ENCODE assay signal across 13 mouse cellular contexts in the genomic region with DNA sequence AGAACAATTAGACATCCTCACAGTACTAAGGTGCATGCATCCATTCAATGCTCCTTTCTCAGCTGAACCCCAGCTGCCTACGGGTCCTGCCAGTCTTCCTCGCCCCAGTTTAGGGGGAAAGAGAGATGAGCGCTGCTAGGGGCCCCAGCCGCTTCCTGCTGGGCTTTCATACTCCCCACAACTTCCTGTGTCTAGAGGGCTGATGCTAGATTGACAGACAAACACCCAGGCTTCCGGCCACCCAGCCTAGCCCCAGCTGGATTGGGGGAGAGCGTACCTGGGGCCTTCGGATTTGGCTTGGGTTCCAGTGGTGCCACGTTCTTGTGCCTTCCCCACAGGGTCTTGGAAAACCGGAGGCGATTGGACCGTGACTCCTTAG. TPM values are rescaled to one million over a fixed set of nuclear protein-coding genes. Genes with fewer than 3 reads are reported as not detected.
A peak's percentile ranks its signal among the peaks of the same experiment; 100 is the strongest.
DNase-seq lines count a peak whose midpoint lies in the region; ATAC-seq and TF ChIP-seq lines count a peak whose summit lies in the region.
"Had no signal": no experiment of that assay in that cellular context is flagged by ENCODE, and none has a peak within 500 bp of the region (broad histone marks: within the 10 kb centered on the region; RNA-seq: fewer than 3 reads in every experiment).

No protein-coding gene starts in this region.

- no peak for TF ChIP-seq CTCF in gastrocnemius, adult 2 months (IDR thresholded peaks at IDR 0.05)

- ATAC-seq in erythroblast, adult 5-6 weeks (replicated peaks; ENCODE audit: low FRiP score, poor library complexity, severe bottlenecking): peak; percentile 74

- H3K4me1 ChIP-seq in limb, embryonic 10.5 days: no peaks in the 10 kb centered on the region
- H3K4me1 ChIP-seq: embryonic facial prominence, embryonic 12.5 days; heart, embryonic 13.5 days; midbrain, embryonic 12.5 days had no signal

- H3K9me3 ChIP-seq in limb, embryonic 10.5 days (replicated peaks): no peaks in the 10 kb centered on the region
- H3K9me3 ChIP-seq: embryonic facial prominence, embryonic 12.5 days; heart, embryonic 13.5 days; midbrain, embryonic 12.5 days had no signal

- H3K36me3 ChIP-seq in limb, embryonic 10.5 days: no peaks in the 10 kb centered on the region
- H3K36me3 ChIP-seq: embryonic facial prominence, embryonic 12.5 days; heart, embryonic 13.5 days; midbrain, embryonic 12.5 days had no signal

- intact Hi-C loops in gastrocnemius, adult 2 months (cut with DNase I): no loop called here
- intact Hi-C loops in gastrocnemius, postnatal 36 days (cut with DNase I): no loop called here

- H3K4me3 ChIP-seq in gastrocnemius, adult 2 months: peak overlapping the region; percentile 2
- H3K4me3 ChIP-seq in limb, embryonic 10.5 days: no peak overlapping the region
- H3K4me3 ChIP-seq: embryonic facial prominence, embryonic 12.5 days; heart, embryonic 13.5 days; midbrain, embryonic 12.5 days had no signal

- H3K27me3 ChIP-seq in limb, embryonic 10.5 days (ENCODE audit: low read depth, poor library complexity, severe bottlenecking): peaks cover 30% of the 10 kb centered on the region

- no peak for DNase-seq in gastrocnemius, adult 2 months
- no peak for DNase-seq in gastrocnemius, postnatal 36 days
- peak; percentile 30 for DNase-seq in lung, postnatal 36 days
- DNase-seq in thymus, adult 18-20 months: peak; percentile 80 to 89
- DNase-seq in kidney, adult 18-20 months: no peak
- DNase-seq in limb, embryonic 10.5 days (ENCODE audit: low spot score): no peak
- no peak for DNase-seq in cerebellum, postnatal 4 days (ENCODE audit: low spot score in 2 of 2)
- DNase-seq: adrenal gland, adult 2 months had no signal

- H3K27ac ChIP-seq in gastrocnemius, adult 2 months: no peak overlapping the region
- no peak overlapping the region; the same call in 1 of the 2 replicates for H3K27ac ChIP-seq in limb, embryonic 10.5 days
- H3K27ac ChIP-seq: embryonic facial prominence, embryonic 12.5 days; heart, embryonic 13.5 days; midbrain, embryonic 12.5 days had no signal

- 77% methylated on average over 11 of the region's 11 CpGs for WGBS in limb, embryonic 10.5 days

RNA-seq across cellular contexts. Expression of a gene that starts 0.6 kb away (rescaled TPM):
- under 1 TPM; 0.06 to 0.31 TPM for total RNA-seq in gastrocnemius, adult 2 months (2021)
- 1 to 10 TPM in 1 of 2 experiments, under 1 TPM in 1; 0.76 to 2.0 TPM for total RNA-seq in gastrocnemius, postnatal 36 days (2021)
- 5.0 and 9.2 TPM in 2 replicates for total RNA-seq in erythroblast, adult 5-6 weeks (2015; ENCODE audit: low replicate concordance)
- total RNA-seq in erythroblast, adult 5-6 weeks (2017; ENCODE audit: low replicate concordance): 4.6 and 5.2 TPM in 2 replicates
- 0.33 and 0.53 TPM in 2 replicates for polyA plus RNA-seq in limb, embryonic 10.5 days (2016; fragmentation: Nextera tagmentation; extraction: Ambion mirVana)

RNA-seq across cellular contexts. Expression of a gene that starts 13.5 kb away (rescaled TPM):
- total RNA-seq in gastrocnemius, adult 2 months (2021): 10 to 100 TPM; 13.0 to 13.7 TPM
- total RNA-seq in gastrocnemius, postnatal 36 days (2021): 10 to 100 TPM; 11.2 to 11.6 TPM
- 9.2 and 11.9 TPM in 2 replicates for total RNA-seq in erythroblast, adult 5-6 weeks (2015; ENCODE audit: low replicate concordance)
- 0.77 and 3.5 TPM in 2 replicates for total RNA-seq in erythroblast, adult 5-6 weeks (2017; ENCODE audit: low replicate concordance)
- 36.7 and 37.2 TPM in 2 replicates for polyA plus RNA-seq in limb, embryonic 10.5 days (2016; fragmentation: Nextera tagmentation; extraction: Ambion mirVana)

RNA-seq across cellular contexts. Expression of a gene that starts 21.2 kb away (rescaled TPM):
- total RNA-seq in gastrocnemius, adult 2 months (2021): not detected
- under 1 TPM in 1 of 2 experiments, not detected in 1; 0.08 TPM for total RNA-seq in gastrocnemius, postnatal 36 days (2021)
- 1.3 TPM in 1 of 2 replicates, not detected in the other for total RNA-seq in erythroblast, adult 5-6 weeks (2015; ENCODE audit: low replicate concordance)
- total RNA-seq in erythroblast, adult 5-6 weeks (2017; ENCODE audit: low replicate concordance): 0.84 TPM in 1 of 2 replicates, not detected in the other
- polyA plus RNA-seq in limb, embryonic 10.5 days (2016; fragmentation: Nextera tagmentation; extraction: Ambion mirVana): not detected in 2 replicates
- total RNA-seq: layer of hippocampus, postnatal 25 days had no signal
- polyA plus RNA-seq: midbrain, embryonic 12.5 days had no signal

RNA-seq across cellular contexts. Expression of a gene that starts 49.8 kb away (rescaled TPM):
- 1 to 10 TPM in 1 of 2 experiments, under 1 TPM in 1; 0.33 to 2.3 TPM for total RNA-seq in gastrocnemius, adult 2 months (2021)
- 1 to 10 TPM in 1 of 2 experiments, under 1 TPM in 1; 0.72 to 1.5 TPM for total RNA-seq in gastrocnemius, postnatal 36 days (2021)
- not detected in 2 replicates for total RNA-seq in erythroblast, adult 5-6 weeks (2015; ENCODE audit: low replicate concordance)
- 0.77 and 2.1 TPM in 2 replicates for total RNA-seq in erythroblast, adult 5-6 weeks (2017; ENCODE audit: low replicate concordance)
- not detected in 2 replicates for polyA plus RNA-seq in limb, embryonic 10.5 days (2016; fragmentation: Nextera tagmentation; extraction: Ambion mirVana)
- total RNA-seq: adrenal gland, adult 2 months; layer of hippocampus, postnatal 25 days had no signal
- polyA plus RNA-seq: adrenal gland, adult 2 months had no signal

RNA-seq across cellular contexts. Expression of a gene that starts 52.4 kb away (rescaled TPM):
- 10 to 100 TPM; 34.5 to 43.4 TPM for total RNA-seq in gastrocnemius, adult 2 months (2021)
- 10 to 100 TPM; 24.9 to 30.0 TPM for total RNA-seq in gastrocnemius, postnatal 36 days (2021)
- total RNA-seq in erythroblast, adult 5-6 weeks (2015; ENCODE audit: low replicate concordance): 64.6 and 80.7 TPM in 2 replicates
- total RNA-seq in erythroblast, adult 5-6 weeks (2017; ENCODE audit: low replicate concordance): 104 and 150 TPM in 2 replicates
- polyA plus RNA-seq in limb, embryonic 10.5 days (2016; fragmentation: Nextera tagmentation; extraction: Ambion mirVana): 84.7 and 106 TPM in 2 replicates

Comparison
In these comparisons a context has a peak if more than half of its experiments do, and no peak if none do; other contexts are left out.
1. DNase-seq: peak in lung, postnatal 36 days (single experiment) and thymus, adult 18-20 months (2 of 2); none in gastrocnemius, adult 2 months (single experiment), gastrocnemius, postnatal 36 days (0 of 2), kidney, adult 18-20 months (single experiment), limb, embryonic 10.5 days (single experiment) and cerebellum, postnatal 4 days (0 of 2).